Mouse (Mus musculus): Measurements from ENCODE around the gene Pttg1ip. TPM values are rescaled to one million over a fixed set of nuclear protein-coding genes. Genes with fewer than 3 reads are reported as not detected.

Pttg1ip gene
- total RNA-seq (2023): 10 to 100 TPM; 84.8 to 91.5 TPM

DNA sequence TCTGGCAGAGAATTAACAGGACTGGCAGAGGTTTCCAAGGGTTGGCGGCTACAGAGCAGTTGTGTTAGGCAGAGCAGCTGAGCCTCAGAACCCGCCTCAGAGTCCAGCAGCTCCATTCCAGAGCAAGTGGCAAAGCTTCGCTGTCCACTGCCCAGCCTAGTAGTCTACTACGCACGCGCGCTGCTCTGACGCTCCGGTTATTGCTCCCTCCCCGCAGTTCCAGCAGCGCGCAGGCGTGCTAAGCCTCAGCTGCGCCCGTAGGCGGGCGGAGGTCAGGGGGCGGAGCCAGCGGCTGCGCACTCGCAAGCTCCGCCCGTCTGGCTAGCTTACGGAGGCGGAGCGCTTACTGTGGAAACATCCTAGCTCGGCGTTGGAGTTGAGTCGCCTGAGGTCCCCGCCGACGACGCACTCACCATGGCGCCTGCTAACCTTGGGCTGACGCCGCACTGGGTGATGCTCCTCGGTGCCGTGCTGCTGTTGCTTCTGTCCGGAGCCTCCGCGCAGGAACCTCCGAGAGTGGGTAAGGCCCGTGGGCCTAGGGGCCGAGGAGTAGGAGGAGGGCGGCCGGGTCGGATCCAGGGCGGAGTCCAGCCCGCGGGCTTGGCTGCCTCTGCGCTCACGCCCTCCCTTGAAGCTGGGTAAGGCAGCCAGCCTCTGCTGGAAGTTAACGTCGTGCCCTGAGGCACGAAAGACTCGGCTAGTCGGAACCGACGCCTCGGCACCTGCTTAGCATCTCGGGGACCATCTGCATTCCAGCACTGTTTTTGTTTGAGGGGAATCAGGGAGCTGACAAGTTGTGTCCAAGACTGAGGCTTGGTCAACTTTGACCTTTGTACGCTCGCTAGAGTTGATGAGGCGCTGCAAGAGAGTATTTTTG is at the start of gene Pttg1ip:
Gene Pttg1ip (plus strand): TSS at position 313 of the 877 bp plus-strand sequence.

DNA sequence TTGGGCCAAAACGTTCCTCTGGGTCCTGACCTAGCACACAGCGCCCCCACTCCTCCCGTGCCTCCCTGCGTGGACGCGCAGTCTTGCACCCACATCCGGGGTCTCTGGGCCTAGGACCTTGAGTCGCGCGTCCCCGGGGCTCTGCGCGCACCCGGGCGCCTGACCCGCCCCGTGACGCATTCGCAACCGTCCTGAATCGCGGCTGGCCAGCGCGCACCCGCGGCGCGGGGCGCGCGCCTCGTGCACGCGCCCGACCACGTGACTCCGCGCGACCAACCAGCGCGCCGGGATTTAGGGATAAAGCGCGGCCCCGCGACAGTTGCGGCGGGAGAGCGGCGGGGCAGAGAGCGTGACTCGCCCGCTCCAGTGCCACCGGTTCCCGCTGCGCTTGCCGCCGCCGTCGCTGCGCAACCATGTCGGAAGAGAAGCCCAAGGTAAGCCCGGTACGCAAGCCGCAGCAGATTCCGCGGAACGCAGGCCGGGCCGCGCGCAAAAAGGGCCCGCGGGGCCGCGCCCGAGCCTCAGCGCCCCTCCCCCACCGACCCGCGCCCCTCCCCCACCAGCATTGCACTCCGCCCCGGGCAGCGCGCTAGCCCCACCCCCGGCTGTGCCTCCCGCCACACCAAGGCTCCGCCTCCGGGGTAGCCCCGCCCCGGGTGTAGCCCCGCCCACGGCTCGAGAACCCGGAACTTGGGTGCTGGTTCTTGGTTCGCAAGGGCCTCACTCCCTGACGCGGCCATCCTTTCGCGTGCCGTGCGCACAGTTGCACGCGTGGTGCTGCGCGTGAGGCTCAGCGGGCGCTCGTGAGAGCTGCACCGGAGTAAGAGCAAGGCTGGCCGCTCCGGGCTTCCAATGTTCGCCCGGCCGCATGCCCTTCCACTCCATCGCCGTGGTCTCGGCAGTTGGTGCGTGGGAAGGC is 24.6 kb downstream of the Pttg1ip start, which contains the start of the genes Sumo3 and Gm49325:
Gene Sumo3 (plus strand): TSS at position 190 of the 919 bp plus-strand sequence.
Gene Gm49325 (plus strand): TSS at position 290 of the 919 bp plus-strand sequence.

GRCm38 (mm10) chr10:77622055-77622988 is 40.8 kb downstream of the Pttg1ip start, which contains the start of gene Ube2g2:
Gene Ube2g2 (plus strand): TSS chr10:77622275.

Other genes starting within 250 kb of the Pttg1ip start
- under 1 TPM; 0.22 to 0.36 TPM for gene Adarb1, start 163.4 kb upstream of the Pttg1ip start, total RNA-seq (2023)
- gene Fam207a, start 65.9 kb upstream of the Pttg1ip start, total RNA-seq (2023): 10 to 100 TPM; 14.1 to 14.8 TPM
- 100 to 1,000 TPM; 864 to 906 TPM for gene Itgb2, start 51.5 kb upstream of the Pttg1ip start, total RNA-seq (2023)
- 10 to 100 TPM; 53.3 to 62.0 TPM for gene Sumo3, start 24.4 kb downstream of the Pttg1ip start, total RNA-seq (2023)
- not detected for gene Gm49325, start 24.5 kb downstream of the Pttg1ip start, total RNA-seq (2023)
- gene Ube2g2, start 40.6 kb downstream of the Pttg1ip start, total RNA-seq (2023): 10 to 100 TPM; 31.4 to 37.3 TPM
- not detected for gene Tspear, start 104.8 kb downstream of the Pttg1ip start, total RNA-seq (2023)
- not detected for gene Gm19402, start 109.0 kb downstream of the Pttg1ip start, total RNA-seq (2023)
- not detected for gene Gm9508, start 115.5 kb downstream of the Pttg1ip start, total RNA-seq (2023)
- gene Gm10272, start 124.9 kb downstream of the Pttg1ip start, total RNA-seq (2023): not detected
- not detected for gene Gm10024, start 129.7 kb downstream of the Pttg1ip start, total RNA-seq (2023)
- gene Gm10142, start 134.1 kb downstream of the Pttg1ip start, total RNA-seq (2023): not detected
- gene Krtap12-1, start 138.9 kb downstream of the Pttg1ip start, total RNA-seq (2023): not detected
- not detected for gene Gm10100, start 144.8 kb downstream of the Pttg1ip start, total RNA-seq (2023)
- not detected for gene Gm18596, start 160.9 kb downstream of the Pttg1ip start, total RNA-seq (2023)
- gene Gm9736, start 169.6 kb downstream of the Pttg1ip start, total RNA-seq (2023): not detected
- not detected for gene Gm3233, start 178.0 kb downstream of the Pttg1ip start, total RNA-seq (2023)
- not detected for gene Gm3238, start 189.6 kb downstream of the Pttg1ip start, total RNA-seq (2023)
- not detected for gene Gm7138, start 195.2 kb downstream of the Pttg1ip start, total RNA-seq (2023)
- gene Gm3250, start 200.8 kb downstream of the Pttg1ip start, total RNA-seq (2023): not detected
- gene Gm7137, start 206.5 kb downstream of the Pttg1ip start, total RNA-seq (2023): not detected
- gene Gm9639, start 213.4 kb downstream of the Pttg1ip start, total RNA-seq (2023): not detected
- gene Gm19668, start 217.4 kb downstream of the Pttg1ip start, total RNA-seq (2023): not detected
- gene Gm9507, start 230.1 kb downstream of the Pttg1ip start, total RNA-seq (2023): not detected
- gene Gm2696, start 233.0 kb downstream of the Pttg1ip start, total RNA-seq (2023): not detected
- gene Krtap10-4, start 245.4 kb downstream of the Pttg1ip start, total RNA-seq (2023): not detected

All from neutrophil, adult 59 days (primary cell).